Mouse (Mus musculus) thymus, adult 2 months (tissue): Measurements from ENCODE around the gene Rab44. TPM values are rescaled to one million over a fixed set of nuclear protein-coding genes. Genes with fewer than 3 reads are reported as not detected.

ENCODE experiments used
- DNase-seq: peaks from one replicate; pipeline ENCODE4 v3.0.0; 2021
- H3K27ac ChIP-seq: fragments of 200-500 bp; 2 replicates; pipeline ENCODE4 v1.5.1; 2012; ENCODE audit warnings: low read length, control low read depth; ENCODE audit not compliant: control insufficient read depth, insufficient read depth
- H3K27me3 ChIP-seq: fragments of 200-500 bp; 2 replicates; pipeline ENCODE4 v1.6.1; 2012; ENCODE audit warnings: mild to moderate bottlenecking, low read length, moderate library complexity, mixed read lengths; ENCODE audit not compliant: control insufficient read depth, insufficient read depth
- H3K36me3 ChIP-seq: fragments of 200-500 bp; 2 replicates; pipeline ENCODE4 v1.6.1; 2012; ENCODE audit warnings: mild to moderate bottlenecking, low read length, moderate library complexity; ENCODE audit not compliant: control insufficient read depth, insufficient read depth
- H3K4me1 ChIP-seq: fragments of 200-500 bp; replicated peaks from 2 replicates; pipeline ENCODE4 v1.6.1; 2012; ENCODE audit warnings: low read length; ENCODE audit not compliant: control insufficient read depth, insufficient read depth
- H3K4me3 ChIP-seq: fragments of 200-500 bp; 2 replicates; pipeline ENCODE4 v1.5.1; 2012; ENCODE audit warnings: mild to moderate bottlenecking, low read length, control low read depth, moderate library complexity; ENCODE audit not compliant: control insufficient read depth, insufficient read depth
- CTCF ChIP-seq: fragments of 200-500 bp; IDR thresholded peaks from 2 replicates; pipeline ENCODE4 v1.5.1; 2012; ENCODE audit warnings: mild to moderate bottlenecking, control low read depth, low read length, moderate library complexity, borderline replicate concordance; ENCODE audit not compliant: control insufficient read depth, poor library complexity, insufficient read depth; ENCODE audit errors: extremely low read depth
- POLR2A ChIP-seq: fragments of 200-500 bp; IDR thresholded peaks from 2 replicates; pipeline ENCODE4 v1.6.1; 2012; ENCODE audit warnings: mild to moderate bottlenecking, low read length, control low read depth, moderate library complexity; ENCODE audit not compliant: control insufficient read depth, poor library complexity, insufficient read depth; ENCODE audit errors: extremely low read depth
- WGBS: fragments of 180-500 bp; shearing (Covaris S2); methylation state at CpG from one replicate; pipeline ENCODE4 v1.1.7; 2018; 5-methylcytosine and 5-hydroxymethylcytosine counted together
- polyA plus RNA-seq: library from polyadenylated mRNA; depleted of rRNA; stranded (reverse); fragments of >200 nt; gene quantifications from 2 replicates; pipeline ENCODE4 v1.2.3, GENCODE M21; 2012; rRNA removed

Gene Rab44
- polyA plus RNA-seq, 1 experiment = 8.9 TPM

DNA sequence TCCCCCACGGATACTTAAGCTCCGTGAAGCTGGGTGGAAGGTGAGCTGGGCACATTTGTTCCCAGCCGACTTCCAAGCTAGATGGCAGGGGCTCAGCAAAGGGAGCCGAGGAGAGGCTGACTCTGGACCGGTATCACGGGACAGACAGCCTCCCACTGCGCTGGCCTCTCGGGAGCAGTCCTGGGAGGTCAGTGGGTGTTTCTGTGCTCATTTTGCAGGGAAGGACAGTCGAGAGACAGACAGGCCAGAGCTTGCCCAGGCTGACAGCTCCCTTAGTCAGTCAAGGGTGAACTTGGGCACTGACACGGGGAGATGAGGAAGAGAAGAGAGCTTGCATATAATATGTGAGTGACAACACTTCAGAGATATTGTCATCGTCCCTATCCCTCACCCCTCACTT is 69.2 kb downstream of the Rab44 start:
- Histone ChIP-seq H3K4me3 (no peak overlapping the region), H3K4me1 (no peaks in the 10 kb centered on the region), H3K27me3 (no peaks in the 10 kb centered on the region), H3K27ac (no peak overlapping the region), H3K36me3 (no peaks in the 10 kb centered on the region)
- TF ChIP-seq POLR2A (no peak), CTCF (no peak)
- 93% methylated on average over 11 of the region's 11 CpGs for WGBS
- DNase-seq = no peak

GRCm38 (mm10) chr17:29185376-29186046 is 71.6 kb downstream of the Rab44 start:
- DNase-seq = no peak
- no peaks in the 10 kb centered on the region for H3K27me3 ChIP-seq
- WGBS = 86% methylated on average over 7 of the region's 7 CpGs
- TF ChIP-seq CTCF (no peak), POLR2A (no peak)
- H3K27ac ChIP-seq = no peak overlapping the region
- H3K36me3 ChIP-seq = no peaks in the 10 kb centered on the region
- H3K4me1 ChIP-seq = no peaks in the 10 kb centered on the region
- no peak overlapping the region for H3K4me3 ChIP-seq

DNA sequence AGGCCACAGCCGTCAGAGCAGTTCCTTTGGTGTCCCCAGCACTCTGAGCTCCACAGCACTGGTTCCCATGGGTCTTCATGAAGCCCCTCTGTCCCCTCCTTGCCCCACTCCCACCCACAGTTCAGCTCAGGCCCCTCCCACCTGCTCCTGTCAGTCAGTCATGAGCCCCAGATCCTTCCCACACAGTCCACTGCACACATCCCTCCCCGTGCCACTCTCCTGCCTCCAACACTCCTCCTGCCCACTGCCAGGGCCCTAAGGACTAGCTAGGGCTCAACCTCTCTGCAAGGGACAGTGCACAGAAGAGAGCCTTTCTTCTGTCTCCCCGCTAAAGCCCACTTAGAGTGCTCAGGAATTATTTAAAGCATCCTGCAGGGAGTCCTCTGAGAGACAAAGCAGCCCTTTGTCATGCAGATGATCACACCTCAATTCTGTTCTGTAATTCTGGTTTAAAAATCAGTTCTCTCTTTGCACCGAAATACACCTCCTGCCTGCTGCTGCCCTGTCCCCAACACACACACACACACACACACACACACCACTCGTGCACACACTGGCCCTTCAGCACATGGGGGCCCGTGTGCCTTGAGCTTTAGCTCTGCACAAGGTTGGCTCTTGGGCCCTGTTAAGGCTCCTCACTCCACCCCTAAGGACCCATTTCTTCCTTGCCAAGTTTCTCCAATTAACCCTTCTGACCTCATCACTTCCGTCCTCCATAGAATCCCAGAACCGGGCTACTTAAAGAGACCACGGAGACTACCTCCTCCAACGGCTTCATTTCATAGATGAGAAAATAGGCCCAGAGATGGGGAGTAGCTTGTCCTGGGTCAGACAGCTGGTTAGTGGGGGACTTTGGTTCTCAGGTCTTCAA is 73.3 kb downstream of the Rab44 start:
- no peaks in the 10 kb centered on the region for H3K36me3 ChIP-seq
- TF ChIP-seq POLR2A = no peak
- no peak for TF ChIP-seq CTCF
- no peak overlapping the region for H3K4me3 ChIP-seq
- no peaks in the 10 kb centered on the region for H3K4me1 ChIP-seq
- H3K27ac ChIP-seq = no peak overlapping the region
- WGBS = 91% methylated on average over 10 of the region's 10 CpGs
- no peak for DNase-seq
- H3K27me3 ChIP-seq = no peaks in the 10 kb centered on the region

GRCm38 (mm10) chr17:29188989-29189388 is 75.0 kb downstream of the Rab44 start:
- TF ChIP-seq POLR2A = no peak
- 33% methylated on average over 12 of the region's 12 CpGs for WGBS

GRCm38 (mm10) chr17:29195579-29195978 is 81.6 kb downstream of the Rab44 start:
- TF ChIP-seq CTCF = no peak
- TF ChIP-seq POLR2A = no peak
- H3K4me1 ChIP-seq = peaks cover 13% of the 10 kb centered on the region
- no peaks in the 10 kb centered on the region for H3K36me3 ChIP-seq
- no peaks in the 10 kb centered on the region for H3K27me3 ChIP-seq
- DNase-seq = no peak
- H3K27ac ChIP-seq = no peak overlapping the region
- H3K4me3 ChIP-seq = no peak overlapping the region
- WGBS = 92% methylated on average over 4 of the region's 4 CpGs

More at GRCm38 (mm10) chr17:29188989-29189388, 75.0 kb downstream of the Rab44 start:
- Histone ChIP-seq H3K4me1 (peaks cover 6% of the 10 kb centered on the region), H3K36me3 (no peaks in the 10 kb centered on the region), H3K4me3 (no peak overlapping the region), H3K27ac (no peak overlapping the region), H3K27me3 (no peaks in the 10 kb centered on the region)
- no peak for DNase-seq

Other genes with a start within 250 kb of the Rab44 start
- gene 4930539E08Rik, start 198.8 kb upstream of the Rab44 start, polyA plus RNA-seq = 5.3 and 6.8 TPM in 2 replicates
- gene Pxt1, start 170.3 kb upstream of the Rab44 start, polyA plus RNA-seq = 0.29 and 0.65 TPM in 2 replicates
- 60.8 and 80.1 TPM in 2 replicates for gene Kctd20, start 162.2 kb upstream of the Rab44 start, polyA plus RNA-seq
- 196 TPM in 2 replicates for gene Stk38, start 106.2 kb upstream of the Rab44 start, polyA plus RNA-seq
- 544 TPM in 2 replicates for gene Srsf3, start 81.5 kb upstream of the Rab44 start, polyA plus RNA-seq
- gene Cdkn1a, start 23.2 kb upstream of the Rab44 start, polyA plus RNA-seq = 28.4 and 31.1 TPM in 2 replicates
- 4.6 and 5.0 TPM in 2 replicates for gene Cpne5, start 124.0 kb downstream of the Rab44 start, polyA plus RNA-seq
- gene Ppil1, start 150.0 kb downstream of the Rab44 start, polyA plus RNA-seq = 57.1 and 65.9 TPM in 2 replicates
- gene BC004004, start 154.6 kb downstream of the Rab44 start, polyA plus RNA-seq = 46.0 and 61.3 TPM in 2 replicates
- gene Pi16, start 203.5 kb downstream of the Rab44 start, polyA plus RNA-seq = 22.7 and 24.5 TPM in 2 replicates
- gene Mtch1, start 233.8 kb downstream of the Rab44 start, polyA plus RNA-seq = 332 and 354 TPM in 2 replicates
- 40.0 and 56.0 TPM in 2 replicates for gene Fgd2, start 246.8 kb downstream of the Rab44 start, polyA plus RNA-seq